Comparison of ENCODE assay signal across 20 mouse cellular contexts in genomic region chr17:79824406-79824805, GRCm38 (mm10).
DNase-seq lines count a peak whose midpoint lies in the region; ATAC-seq and TF ChIP-seq lines count a peak whose summit lies in the region.
"Had no signal": no experiment of that assay in that cellular context is flagged by ENCODE, and none has a peak within 500 bp of the region (broad histone marks: within the 10 kb centered on the region; RNA-seq: fewer than 3 reads in every experiment).

No protein-coding gene starts in this region.

- WGBS in midbrain, embryonic 14.5 days = 75% methylated on average over 1 of the region's 1 CpGs
- 79% methylated on average over 1 of the region's 1 CpGs for WGBS in midbrain, embryonic 10.5 days
- 47% methylated on average over 1 of the region's 1 CpGs for WGBS in midbrain, postnatal 0 days

- no peak overlapping the region for H3K27ac ChIP-seq in midbrain, embryonic 14.5 days (replicated peaks; ENCODE audit: low read depth, low read length)
- H3K27ac ChIP-seq in midbrain, embryonic 10.5 days (replicated peaks) = no peak overlapping the region
- no peak overlapping the region for H3K27ac ChIP-seq in midbrain, postnatal 0 days (ENCODE audit: low read depth, low read length)
- H3K27ac ChIP-seq: embryonic facial prominence, embryonic 12.5 days; forebrain, embryonic 12.5 days; hindbrain, embryonic 12.5 days had no signal

- H3K4me1 ChIP-seq in midbrain, embryonic 14.5 days (ENCODE audit: control insufficient read depth, insufficient read depth, low read length) = no peaks in the 10 kb centered on the region
- H3K4me1 ChIP-seq in midbrain, embryonic 10.5 days = peaks cover 6% of the 10 kb centered on the region
- no peaks in the 10 kb centered on the region; the same call in 1 of the 2 replicates for H3K4me1 ChIP-seq in midbrain, postnatal 0 days (ENCODE audit: insufficient read depth, low read length)
- H3K4me1 ChIP-seq: embryonic facial prominence, embryonic 12.5 days; forebrain, embryonic 12.5 days; heart, embryonic 12.5 days; hindbrain, embryonic 12.5 days had no signal

- no peak overlapping the region for H3K4me2 ChIP-seq in midbrain, embryonic 14.5 days (ENCODE audit: low read length)
- no peak overlapping the region for H3K4me2 ChIP-seq in midbrain, postnatal 0 days (ENCODE audit: low read depth, low read length, poor library complexity, severe bottlenecking)
- H3K4me2 ChIP-seq: embryonic facial prominence, embryonic 12.5 days; forebrain, embryonic 12.5 days; heart, embryonic 12.5 days; hindbrain, embryonic 12.5 days had no signal

- no peak overlapping the region for H3K9ac ChIP-seq in midbrain, embryonic 14.5 days (replicated peaks; ENCODE audit: low read length)
- no peak overlapping the region for H3K9ac ChIP-seq in midbrain, postnatal 0 days (replicated peaks; ENCODE audit: low read length, poor library complexity, severe bottlenecking)
- H3K9ac ChIP-seq: embryonic facial prominence, embryonic 12.5 days; forebrain, embryonic 12.5 days; heart, embryonic 12.5 days; hindbrain, embryonic 12.5 days had no signal

- H3K27me3 ChIP-seq in midbrain, embryonic 14.5 days (ENCODE audit: control insufficient read depth, insufficient read depth, low read length) = no peaks in the 10 kb centered on the region
- H3K27me3 ChIP-seq in midbrain, embryonic 10.5 days (ENCODE audit: low read depth, poor library complexity, severe bottlenecking) = peaks cover 65% of the 10 kb centered on the region
- H3K27me3 ChIP-seq in midbrain, postnatal 0 days (ENCODE audit: insufficient read depth, low read length) = no peaks in the 10 kb centered on the region
- H3K27me3 ChIP-seq: CH12.LX; embryonic facial prominence, embryonic 12.5 days; heart, embryonic 12.5 days had no signal

- no peak for TF ChIP-seq CTCF in midbrain, postnatal 0 days (IDR thresholded peaks at IDR 0.05)

- H3K36me3 ChIP-seq in midbrain, embryonic 14.5 days (ENCODE audit: control insufficient read depth, insufficient read depth, low read length) = no peaks in the 10 kb centered on the region
- no peaks in the 10 kb centered on the region for H3K36me3 ChIP-seq in midbrain, embryonic 10.5 days
- H3K36me3 ChIP-seq in midbrain, postnatal 0 days (ENCODE audit: insufficient read depth, low read length) = no peaks in the 10 kb centered on the region
- H3K36me3 ChIP-seq: embryonic facial prominence, embryonic 12.5 days; forebrain, embryonic 12.5 days; heart, embryonic 12.5 days; hindbrain, embryonic 12.5 days had no signal

- no peak overlapping the region for H3K4me3 ChIP-seq in midbrain, embryonic 14.5 days (replicated peaks; ENCODE audit: low read depth, low read length)
- H3K4me3 ChIP-seq in midbrain, embryonic 10.5 days = no peak overlapping the region
- H3K4me3 ChIP-seq in midbrain, postnatal 0 days (ENCODE audit: low read depth, low read length) = no peak overlapping the region
- H3K4me3 ChIP-seq: embryonic facial prominence, embryonic 12.5 days; forebrain, embryonic 12.5 days; heart, embryonic 12.5 days; hindbrain, embryonic 12.5 days had no signal

- H3K9me3 ChIP-seq in midbrain, embryonic 14.5 days (ENCODE audit: control insufficient read depth, low read length) = no peaks in the 10 kb centered on the region
- H3K9me3 ChIP-seq in midbrain, embryonic 10.5 days (replicated peaks) = no peaks in the 10 kb centered on the region
- H3K9me3 ChIP-seq in midbrain, postnatal 0 days (ENCODE audit: low read length) = no peaks in the 10 kb centered on the region
- H3K9me3 ChIP-seq: embryonic facial prominence, embryonic 12.5 days; forebrain, embryonic 12.5 days; heart, embryonic 12.5 days; hindbrain, embryonic 12.5 days had no signal

- no peak for DNase-seq in frontal cortex, postnatal 25 days (ENCODE audit: low spot score in 2 of 2)
- peak; percentile 12 for DNase-seq in midbrain, embryonic 14.5 days
- DNase-seq in midbrain, embryonic 10.5 days (ENCODE audit: low spot score) = no peak
- peak; percentile 78 for DNase-seq in Muller cell, postnatal 12 days (ENCODE audit: inconsistent ontology term)
- peak; percentile 15 for DNase-seq in midbrain, postnatal 0 days (ENCODE audit: low spot score)
- DNase-seq in adrenal gland, postnatal 36 days = no peak
- no peak for DNase-seq in urinary bladder, postnatal 36 days (ENCODE audit: low spot score in 2 of 2)
- DNase-seq: adrenal gland, adult 8-10 months; cerebellum, adult 11-12 months; cerebellum, adult 9-10 months; cerebellum, postnatal 25 days; gastrocnemius, postnatal 10 days had no signal

- ATAC-seq in frontal cortex, adult (ENCODE audit: low TSS enrichment) = peak; percentile 72
- no peak for ATAC-seq in midbrain, embryonic 14.5 days (ENCODE audit: low FRiP score, low TSS enrichment)
- ATAC-seq in midbrain, postnatal 0 days (ENCODE audit: low FRiP score) = no peak
- ATAC-seq: inflammation-experienced regulatory T-cells, adult 6 months; intestine, postnatal 0 days had no signal

Comparison
In these comparisons a context has a peak if more than half of its experiments do, and no peak if none do; other contexts are left out.
1. DNase-seq: peak in midbrain, embryonic 14.5 days (single experiment), Muller cell, postnatal 12 days (single experiment) and midbrain, postnatal 0 days (single experiment); none in frontal cortex, postnatal 25 days (0 of 2), midbrain, embryonic 10.5 days (single experiment), adrenal gland, postnatal 36 days (0 of 2) and urinary bladder, postnatal 36 days (0 of 2).